Mouse (Mus musculus) cerebellum, adult 2 months (tissue): Measurements from ENCODE around the gene Serpinb3d. TPM values are rescaled to one million over a fixed set of nuclear protein-coding genes. Genes with fewer than 3 reads are reported as not detected.
"Not testable (repeated sequence)": the region's sequence is repeated elsewhere in the genome, so short reads cannot be mapped to it uniquely, and the experiment has no call there.

Experiments used
- DNase-seq, 2 experiments: peaks; one replicate each; pipeline ENCODE4 v3.0.0; 2021
- H3K27ac ChIP-seq: fragments of 200-500 bp; 2 replicates; pipeline ENCODE4 v1.5.1; 2012; ENCODE audit warnings: low read length, control low read depth, inconsistent platforms; ENCODE audit not compliant: insufficient read depth
- H3K27me3 ChIP-seq: fragments of 200-500 bp; 2 replicates; pipeline ENCODE4 v1.6.1; 2012; ENCODE audit warnings: inconsistent platforms, mild to moderate bottlenecking, low read length, moderate library complexity; ENCODE audit not compliant: control insufficient read depth, insufficient read depth
- H3K4me1 ChIP-seq: fragments of 200-500 bp; 2 replicates; pipeline ENCODE4 v1.6.1; 2011; ENCODE audit warnings: low read length; ENCODE audit not compliant: control insufficient read depth, insufficient read depth
- H3K4me3 ChIP-seq: fragments of 200-500 bp; replicated peaks from 2 replicates; pipeline ENCODE3; 2011; ENCODE audit warnings: mild to moderate bottlenecking, low read depth, low read length, control low read depth; ENCODE audit not compliant: insufficient read depth
- CTCF ChIP-seq: fragments of 200-500 bp; IDR thresholded peaks from 2 replicates; pipeline ENCODE4 v1.5.1; 2011; ENCODE audit warnings: low read depth, mild to moderate bottlenecking, control low read depth, low read length, moderate library complexity, borderline replicate concordance; ENCODE audit not compliant: insufficient read depth
- POLR2A ChIP-seq: fragments of 200-500 bp; IDR thresholded peaks from 2 replicates; pipeline ENCODE4 v1.6.1; 2011; ENCODE audit warnings: low read length, control low read depth, borderline replicate concordance; ENCODE audit not compliant: insufficient read depth
- WGBS: fragments of 180-500 bp; shearing (Covaris S2); methylation state at CpG from one replicate; pipeline ENCODE4 v1.1.7; 2018; 5-methylcytosine and 5-hydroxymethylcytosine counted together
- polyA plus RNA-seq: library from polyadenylated mRNA; depleted of rRNA; stranded (reverse); fragments of >200 nt; gene quantifications from 2 replicates; pipeline ENCODE4 v1.2.3, GENCODE M21; 2012; rRNA removed

Serpinb3d gene
- not detected in 2 replicates for polyA plus RNA-seq

DNA sequence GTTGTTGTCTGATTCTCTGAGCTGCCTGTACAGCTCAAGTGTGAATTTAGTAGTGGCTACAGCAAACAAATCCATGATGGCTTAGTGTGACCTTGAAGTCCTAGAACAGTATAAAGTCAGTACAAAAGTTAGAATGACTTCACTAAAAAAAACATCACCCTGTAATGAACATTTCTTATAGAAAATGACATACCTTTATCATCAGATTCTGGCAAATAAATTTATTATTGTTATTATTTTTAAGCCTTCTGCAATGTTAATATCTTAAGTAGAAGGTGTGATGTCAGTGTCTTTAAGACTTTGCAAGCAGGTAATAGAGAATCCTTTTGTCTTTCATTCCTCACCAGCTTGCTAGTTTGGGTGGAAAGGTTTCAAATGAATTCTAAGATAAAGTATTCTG lies at the start of gene Serpinb3d:
TSS of gene Serpinb3d (minus strand) at position 101 of the 400 bp plus-strand sequence.
- no peak for TF ChIP-seq CTCF
- TF ChIP-seq POLR2A, result no peak
- DNase-seq, result no peak

DNA sequence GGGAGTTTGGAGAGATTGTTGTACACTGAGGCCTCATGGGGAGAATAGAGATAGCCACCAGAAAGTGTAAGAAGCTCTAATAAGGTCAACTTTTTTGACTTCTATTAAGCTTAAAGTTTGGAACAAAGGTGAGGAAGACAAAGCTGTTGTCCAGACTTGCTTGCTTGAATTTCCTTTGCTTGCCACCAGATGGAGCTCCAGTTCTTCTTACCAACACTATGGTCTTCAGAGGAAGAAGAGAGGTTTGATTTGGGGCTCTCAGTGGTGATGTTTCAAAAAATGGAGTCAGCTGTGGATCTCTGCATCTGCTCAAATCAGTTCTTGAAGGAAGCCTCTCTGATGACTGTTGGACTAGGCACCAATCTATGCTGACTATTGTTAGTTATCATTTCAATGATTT lies 44.1 kb upstream of the Serpinb3d start:
- DNase-seq, result peak in 1 of 2 experiments; percentile 7

More for the DNA sequence above, at the start of gene Serpinb3d:
- no peaks in the 10 kb centered on the region for H3K4me1 ChIP-seq
- no peaks in the 10 kb centered on the region for H3K27me3 ChIP-seq
- no peak within 1 kb of the TSS for H3K4me3 ChIP-seq
- H3K27ac ChIP-seq, result no peak within 1 kb of the TSS

DNA sequence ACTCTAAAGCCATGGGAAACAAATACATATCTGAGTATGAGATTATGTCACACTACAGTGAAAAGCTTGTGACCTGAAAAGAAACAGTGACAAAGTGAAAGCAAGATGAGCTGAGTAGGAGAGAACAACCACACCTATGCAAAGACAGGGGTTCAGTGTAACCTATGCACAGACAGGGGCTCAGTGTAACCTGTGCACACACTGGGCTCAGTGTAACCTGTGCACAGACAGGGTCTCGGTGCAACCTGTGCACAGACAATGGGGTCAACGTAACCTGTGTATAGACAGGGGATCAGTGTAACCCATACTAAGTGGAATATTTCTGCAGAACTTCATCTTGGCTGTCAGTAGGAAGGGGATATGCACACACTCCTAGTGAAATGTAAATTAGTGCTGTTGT lies 15.1 kb upstream of the Serpinb3d start:
- H3K27ac ChIP-seq, result no peak overlapping the region
- H3K4me3 ChIP-seq, result no peak overlapping the region
- WGBS, result 74% methylated on average over 2 of the region's 2 CpGs
- no peaks in the 10 kb centered on the region for H3K27me3 ChIP-seq
- H3K4me1 ChIP-seq, result no peaks in the 10 kb centered on the region
- DNase-seq, result no peak
- TF ChIP-seq POLR2A, result no peak
- no peak for TF ChIP-seq CTCF

More for the DNA sequence above, 44.1 kb upstream of the Serpinb3d start:
- H3K4me3 ChIP-seq, H3K27me3 ChIP-seq, H3K27ac ChIP-seq, H3K4me1 ChIP-seq: not testable (repeated sequence)

DNA sequence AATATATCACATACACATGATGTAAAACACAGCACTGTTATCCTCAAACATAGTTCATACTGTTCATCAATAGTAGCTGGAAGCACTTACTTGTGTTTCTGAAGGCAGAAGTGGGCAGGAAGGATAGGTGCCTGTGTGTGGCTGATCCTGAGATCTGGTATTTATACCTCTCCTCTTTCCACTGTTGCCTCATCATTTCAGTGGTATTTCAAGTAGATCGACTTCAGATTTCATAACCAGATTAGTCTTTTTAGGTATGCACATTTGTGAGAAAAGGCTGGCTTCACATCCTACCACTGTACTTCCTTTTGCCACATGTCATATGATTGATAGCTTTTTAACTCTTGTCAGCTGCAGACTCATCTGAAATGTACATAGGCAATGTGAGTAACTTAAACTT lies 31.1 kb downstream of the Serpinb3d start, which contains the start of gene Serpinb3a:
TSS of gene Serpinb3a (minus strand) at position 101 of the 400 bp plus-strand sequence.
- no peaks in the 10 kb centered on the region for H3K4me1 ChIP-seq
- H3K27ac ChIP-seq, result no peak within 1 kb of the TSS
- no peak for TF ChIP-seq CTCF
- TF ChIP-seq POLR2A, result no peak
- no peak for DNase-seq
- 92% methylated on average over 1 of the region's 1 CpGs for WGBS
- H3K27me3 ChIP-seq, result no peaks in the 10 kb centered on the region
- no peak within 1 kb of the TSS for H3K4me3 ChIP-seq

DNA sequence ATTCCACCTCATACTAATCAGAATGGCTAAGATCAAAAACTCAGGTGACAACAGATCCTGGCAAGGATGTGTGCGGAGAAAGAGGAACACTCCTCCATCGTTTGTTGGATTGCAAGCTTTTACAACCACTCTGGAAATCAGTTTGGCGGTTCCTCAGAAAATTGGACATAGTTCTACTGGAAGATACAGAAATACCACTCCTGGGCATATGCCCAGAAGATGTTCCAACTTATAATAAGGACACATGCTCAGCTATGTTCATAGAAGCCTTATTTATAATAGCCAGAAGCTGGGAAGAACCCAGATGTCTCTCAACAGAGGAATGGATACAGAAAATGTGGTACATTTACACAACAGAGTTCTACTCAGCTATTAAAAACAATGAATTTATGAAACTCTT lies 49.1 kb downstream of the Serpinb3d start:
- H3K27me3 ChIP-seq, DNase-seq, H3K27ac ChIP-seq, H3K4me1 ChIP-seq, H3K4me3 ChIP-seq: not testable (repeated sequence)
- 78% methylated on average over 3 of the region's 3 CpGs for WGBS

Other genes with a start within 250 kb of the Serpinb3d start
- gene Serpinb5, start 222.3 kb downstream of the Serpinb3d start, polyA plus RNA-seq, result 0.13 and 0.20 TPM in 2 replicates
- not detected in 2 replicates for gene Serpinb12, start 149.1 kb downstream of the Serpinb3d start, polyA plus RNA-seq
- not detected in 2 replicates for gene Serpinb13, start 102.5 kb downstream of the Serpinb3d start, polyA plus RNA-seq
- gene Serpinb3a, start 31.2 kb downstream of the Serpinb3d start, polyA plus RNA-seq, result not detected in 2 replicates
- gene Serpinb3b, start 194.9 kb upstream of the Serpinb3d start, polyA plus RNA-seq, result not detected in 2 replicates
- gene Serpinb3c, start 194.9 kb upstream of the Serpinb3d start, polyA plus RNA-seq, result not detected in 2 replicates